Mouse (Mus musculus): ENCODE data around the gene Mmp2. TPM values are rescaled to one million over a fixed set of nuclear protein-coding genes. Genes with fewer than 3 reads are reported as not detected.
A peak's percentile ranks its signal among the peaks of the same experiment; 100 is the strongest.
"Not testable (repeated sequence)": the region's sequence is repeated elsewhere in the genome, so short reads cannot be mapped to it uniquely, and the experiment has no call there.

Mmp2 gene
- total RNA-seq, 2 experiments from 2014 or later = 202 to 254 TPM

GRCm38 (mm10) chr8:92838616-92839015 lies 11.5 kb downstream of the Mmp2 start:
- DNase-seq = no peak

- no peak for DNase-seq
Observed at GRCm38 (mm10) chr8:92839161-92839560, 12.1 kb downstream of the Mmp2 start.

- no peak for DNase-seq
Observed at GRCm38 (mm10) chr8:92839876-92840275, 12.8 kb downstream of the Mmp2 start.

GRCm38 (mm10) chr8:92846684-92847083 lies 19.6 kb downstream of the Mmp2 start:
- no peak for DNase-seq

- DNase-seq = no peak
Observed at GRCm38 (mm10) chr8:92847299-92847698, 20.2 kb downstream of the Mmp2 start.

- no peak for DNase-seq
Observed at GRCm38 (mm10) chr8:92849261-92849660, 22.2 kb downstream of the Mmp2 start.

- DNase-seq = peak; percentile 93
Observed at GRCm38 (mm10) chr8:92850239-92850638, 23.1 kb downstream of the Mmp2 start.

GRCm38 (mm10) chr8:92851381-92851780 lies 24.3 kb downstream of the Mmp2 start:
- no peak for DNase-seq

- DNase-seq = no peak
Observed at GRCm38 (mm10) chr8:92853188-92853983, 26.3 kb downstream of the Mmp2 start.

GRCm38 (mm10) chr8:92854673-92855072 lies 27.6 kb downstream of the Mmp2 start:
- no peak for DNase-seq

GRCm38 (mm10) chr8:92855171-92855894 lies 28.2 kb downstream of the Mmp2 start, which contains the start of gene Lpcat2:
Gene Lpcat2 (plus strand): TSS chr8:92855339.
- DNase-seq = peak; percentile 59

- DNase-seq = no peak
Observed at GRCm38 (mm10) chr8:92856273-92856986, 29.3 kb downstream of the Mmp2 start.

- DNase-seq = no peak
Observed at GRCm38 (mm10) chr8:92858475-92859182, 31.5 kb downstream of the Mmp2 start.

- no peak for DNase-seq
Observed at GRCm38 (mm10) chr8:92861977-92862376, 34.9 kb downstream of the Mmp2 start.

- no peak for DNase-seq
Observed at GRCm38 (mm10) chr8:92870281-92870680, 43.2 kb downstream of the Mmp2 start.

GRCm38 (mm10) chr8:92872063-92872759 lies 45.1 kb downstream of the Mmp2 start:
- DNase-seq = no peak

- no peak for DNase-seq
Observed at GRCm38 (mm10) chr8:92875795-92876194, 48.7 kb downstream of the Mmp2 start.

- no peak for DNase-seq
Observed at GRCm38 (mm10) chr8:92881247-92881646, 54.2 kb downstream of the Mmp2 start.

GRCm38 (mm10) chr8:92883771-92884170 lies 56.7 kb downstream of the Mmp2 start:
- no peak for DNase-seq

GRCm38 (mm10) chr8:92892216-92892615 lies 65.1 kb downstream of the Mmp2 start:
- DNase-seq = not testable (repeated sequence)

GRCm38 (mm10) chr8:92893870-92894269 lies 66.8 kb downstream of the Mmp2 start:
- no peak for DNase-seq

- DNase-seq = no peak
Observed at GRCm38 (mm10) chr8:92895053-92895452, 68.0 kb downstream of the Mmp2 start.
